Mouse (Mus musculus) small intestine, adult 2 months (tissue): Measurements from ENCODE around the gene Cdon. TPM values are rescaled to one million over a fixed set of nuclear protein-coding genes. Genes with fewer than 3 reads are reported as not detected.

Experiments used
- H3K27ac ChIP-seq: fragments of 200-500 bp; 2 replicates; pipeline ENCODE4 v1.5.1; 2012; ENCODE audit warnings: low read depth, low read length, control low read depth, inconsistent platforms; ENCODE audit not compliant: insufficient read depth
- H3K27me3 ChIP-seq: fragments of 200-500 bp; 2 replicates; pipeline ENCODE4 v1.6.1; 2012; ENCODE audit warnings: mild to moderate bottlenecking, moderate library complexity, low read length, inconsistent platforms; ENCODE audit not compliant: control insufficient read depth, insufficient read depth
- H3K36me3 ChIP-seq: fragments of 200-500 bp; 2 replicates; pipeline ENCODE4 v1.6.1; 2012; ENCODE audit warnings: mild to moderate bottlenecking, low read length, control low read depth, inconsistent platforms; ENCODE audit not compliant: control insufficient read depth, insufficient read depth
- H3K4me1 ChIP-seq: fragments of 200-500 bp; 2 replicates; pipeline ENCODE4 v1.6.1; 2012; ENCODE audit warnings: low read length, inconsistent platforms, mixed read lengths; ENCODE audit not compliant: control insufficient read depth, insufficient read depth, insufficient read length
- H3K4me3 ChIP-seq: fragments of 200-500 bp; 2 replicates; pipeline ENCODE4 v1.5.1; 2012; ENCODE audit warnings: low read depth, mild to moderate bottlenecking, control low read depth, inconsistent platforms, low read length, moderate library complexity
- CTCF ChIP-seq: fragments of 200-500 bp; IDR thresholded peaks from 2 replicates; pipeline ENCODE4 v1.5.1; 2012; ENCODE audit warnings: low read depth, mild to moderate bottlenecking, control low read depth, inconsistent platforms, low read length, moderate library complexity, mixed read lengths; ENCODE audit not compliant: insufficient replicate concordance, insufficient read length; ENCODE audit errors: extremely low read depth
- POLR2A ChIP-seq: fragments of 200-500 bp; IDR thresholded peaks from 2 replicates; pipeline ENCODE4 v1.6.1; 2012; ENCODE audit warnings: low read depth, mild to moderate bottlenecking, control low read depth, inconsistent platforms, low read length, moderate library complexity
- WGBS: fragments of 180-500 bp; shearing (Covaris S2); methylation state at CpG from one replicate; pipeline ENCODE4 v1.1.7; 2018; 5-methylcytosine and 5-hydroxymethylcytosine counted together
- polyA plus RNA-seq: library from polyadenylated mRNA; depleted of rRNA; stranded (reverse); fragments of >200 nt; gene quantifications from 2 replicates; pipeline ENCODE4 v1.2.3, GENCODE M21; 2012

Gene Cdon
- polyA plus RNA-seq, 1 experiment: 1.4 TPM

- Histone ChIP-seq H3K4me1 (peaks cover 2% of the 10 kb centered on the region; the same call in 1 of the 2 replicates), H3K27me3 (no peaks in the 10 kb centered on the region), H3K4me3 (no peak overlapping the region), H3K27ac (no peak overlapping the region), H3K36me3 (no peaks in the 10 kb centered on the region)
- TF ChIP-seq CTCF: no peak
- TF ChIP-seq POLR2A: no peak
- WGBS: 87% methylated on average over 4 of the region's 4 CpGs
Measured at GRCm38 (mm10) chr9:35494937-35495336, 74.0 kb downstream of the Cdon start.

GRCm38 (mm10) chr9:35495471-35495870, 74.5 kb downstream of the Cdon start:
- WGBS: 77% methylated on average over 3 of the region's 3 CpGs
- no peak overlapping the region for H3K4me3 ChIP-seq

GRCm38 (mm10) chr9:35499946-35500345, 79.0 kb downstream of the Cdon start:
- Histone ChIP-seq H3K27ac (no peak overlapping the region), H3K36me3 (peaks cover 7% of the 10 kb centered on the region), H3K4me3 (no peak overlapping the region), H3K4me1 (no peaks in the 10 kb centered on the region), H3K27me3 (no peaks in the 10 kb centered on the region)
- TF ChIP-seq CTCF (no peak), POLR2A (no peak)
- WGBS: 79% methylated on average over 6 of the region's 6 CpGs

More at GRCm38 (mm10) chr9:35495471-35495870, 74.5 kb downstream of the Cdon start:
- TF ChIP-seq POLR2A: no peak
- no peaks in the 10 kb centered on the region for H3K36me3 ChIP-seq
- H3K4me1 ChIP-seq: peaks cover 2% of the 10 kb centered on the region; the same call in 1 of the 2 replicates
- H3K27ac ChIP-seq: no peak overlapping the region
- H3K27me3 ChIP-seq: no peaks in the 10 kb centered on the region

- H3K4me3 ChIP-seq: no peak overlapping the region
- 88% methylated on average over 10 of the region's 10 CpGs for WGBS
- no peak for TF ChIP-seq POLR2A
- no peak for TF ChIP-seq CTCF
- H3K27ac ChIP-seq: no peak overlapping the region
- H3K4me1 ChIP-seq: no peaks in the 10 kb centered on the region
- H3K27me3 ChIP-seq: no peaks in the 10 kb centered on the region
- H3K36me3 ChIP-seq: peaks cover 7% of the 10 kb centered on the region
Measured at GRCm38 (mm10) chr9:35502361-35503000, 81.6 kb downstream of the Cdon start.

- TF ChIP-seq POLR2A (no peak), CTCF (no peak)
Measured at GRCm38 (mm10) chr9:35508234-35508633, 87.3 kb downstream of the Cdon start.

GRCm38 (mm10) chr9:35513900-35514299, 93.0 kb downstream of the Cdon start:
- TF ChIP-seq CTCF (no peak), POLR2A (no peak)
- H3K27ac ChIP-seq: no peak overlapping the region
- WGBS: 78% methylated on average over 4 of the region's 4 CpGs

More at GRCm38 (mm10) chr9:35508234-35508633, 87.3 kb downstream of the Cdon start:
- Histone ChIP-seq H3K27me3 (no peaks in the 10 kb centered on the region), H3K36me3 (peaks cover 3% of the 10 kb centered on the region), H3K4me3 (no peak overlapping the region), H3K4me1 (no peaks in the 10 kb centered on the region), H3K27ac (no peak overlapping the region)
- WGBS: 53% methylated on average over 8 of the region's 8 CpGs

GRCm38 (mm10) chr9:35516182-35516581, 95.3 kb downstream of the Cdon start:
- TF ChIP-seq CTCF (no peak), POLR2A (no peak)
- Histone ChIP-seq H3K4me3 (no peak overlapping the region), H3K27ac (no peak overlapping the region), H3K4me1 (peaks cover 1% of the 10 kb centered on the region; the same call in 1 of the 2 replicates), H3K36me3 (no peaks in the 10 kb centered on the region), H3K27me3 (no peaks in the 10 kb centered on the region)
- 75% methylated on average over 5 of the region's 5 CpGs for WGBS

More at GRCm38 (mm10) chr9:35513900-35514299, 93.0 kb downstream of the Cdon start:
- Histone ChIP-seq H3K4me3 (no peak overlapping the region), H3K4me1 (no peaks in the 10 kb centered on the region), H3K27me3 (no peaks in the 10 kb centered on the region), H3K36me3 (no peaks in the 10 kb centered on the region)
